Mouse (Mus musculus) limb, embryonic 13.5 days (tissue): ENCODE results near the gene Flt3. TPM values are rescaled to one million over a fixed set of nuclear protein-coding genes. Genes with fewer than 3 reads are reported as not detected.

Source experiments
- ATAC-seq: fragments of 200-750 bp; cut with Nextera tagmentation; 2 replicates; pipeline ENCODE4 v1.8.0; 2017; ENCODE audit warnings: low read depth, moderate number of reproducible peaks, moderate TSS enrichment; ENCODE audit not compliant: low FRiP score
- H3K27ac ChIP-seq: fragments of 300-500 bp; sonication (generic); 2 replicates; pipeline ENCODE4 v1.5.1; 2015; ENCODE audit warnings: inconsistent platforms, mild to moderate bottlenecking, moderate library complexity
- H3K27me3 ChIP-seq: fragments of 300-500 bp; sonication (generic); 2 replicates; pipeline ENCODE4 v1.6.1; 2015; ENCODE audit warnings: mild to moderate bottlenecking, inconsistent platforms
- H3K36me3 ChIP-seq: fragments of 300-500 bp; sonication (generic); 2 replicates; pipeline ENCODE4 v1.6.1; 2015; ENCODE audit warnings: inconsistent platforms, mild to moderate bottlenecking, moderate library complexity
- H3K4me1 ChIP-seq: fragments of 300-500 bp; sonication (generic); 2 replicates; pipeline ENCODE4 v1.6.1; 2015; ENCODE audit warnings: inconsistent platforms
- H3K4me2 ChIP-seq: fragments of 300-500 bp; sonication (generic); replicated peaks from 2 replicates; pipeline ENCODE4 v1.6.1; 2015; ENCODE audit warnings: inconsistent platforms, mild to moderate bottlenecking, moderate library complexity
- H3K4me3 ChIP-seq: fragments of 300-500 bp; sonication (generic); 2 replicates; pipeline ENCODE4 v1.5.1; 2015; ENCODE audit warnings: moderate library complexity, mild to moderate bottlenecking, inconsistent platforms
- H3K9ac ChIP-seq: fragments of 300-500 bp; sonication (generic); 2 replicates; pipeline ENCODE4 v1.6.1; 2015; ENCODE audit warnings: mild to moderate bottlenecking, inconsistent platforms
- H3K9me3 ChIP-seq: fragments of 300-500 bp; sonication (generic); 2 replicates; pipeline ENCODE4 v1.6.1; 2016; ENCODE audit warnings: inconsistent platforms
- WGBS: fragments of 180-500 bp; shearing (Covaris S2); methylation state at CpG from one replicate; pipeline ENCODE4 v1.1.7; 2015; 5-methylcytosine and 5-hydroxymethylcytosine counted together
- polyA plus RNA-seq: library from polyadenylated mRNA; unstranded; fragments of >200 nt; fragmentation: Nextera tagmentation; extraction: Ambion mirVana; gene quantifications from 2 replicates; pipeline ENCODE4 v1.2.1, GENCODE M21; 2015

Gene Flt3
- polyA plus RNA-seq, 1 experiment from 2014 or later: 0.17 TPM

- no peak overlapping the region for H3K9ac ChIP-seq
- H3K36me3 ChIP-seq: no peaks in the 10 kb centered on the region
- no peak overlapping the region for H3K27ac ChIP-seq
- no peak overlapping the region for H3K4me2 ChIP-seq
- no peaks in the 10 kb centered on the region for H3K9me3 ChIP-seq
- no peak for ATAC-seq
- peaks cover 13% of the 10 kb centered on the region for H3K4me1 ChIP-seq
- H3K27me3 ChIP-seq: peaks cover 49% of the 10 kb centered on the region
- no peak overlapping the region for H3K4me3 ChIP-seq
- 17% methylated on average over 5 of the region's 5 CpGs for WGBS
Observed at GRCm38 (mm10) chr5:147402505-147402904, 2.2 kb upstream of the Flt3 start.

GRCm38 (mm10) chr5:147401024-147401423, 735 bp upstream of the Flt3 start:
- Histone ChIP-seq H3K9ac (no peak overlapping the region), H3K36me3 (no peaks in the 10 kb centered on the region), H3K27ac (no peak overlapping the region), H3K4me3 (peak overlapping the region; percentile 48; the same call in 1 of the 2 replicates), H3K4me2 (peak overlapping the region; percentile 75; the same call in 1 of the 2 replicates), H3K9me3 (no peaks in the 10 kb centered on the region), H3K27me3 (peaks cover 60% of the 10 kb centered on the region), H3K4me1 (peaks cover 13% of the 10 kb centered on the region)
- no peak for ATAC-seq
- 27% methylated on average over 11 of the region's 11 CpGs for WGBS

GRCm38 (mm10) chr5:147400505-147400979, 253 bp upstream of the Flt3 start:
- H3K27me3 ChIP-seq: peaks cover 60% of the 10 kb centered on the region
- peak overlapping the region; percentile 48 for H3K4me3 ChIP-seq
- no peak overlapping the region for H3K27ac ChIP-seq
- no peaks in the 10 kb centered on the region for H3K9me3 ChIP-seq
- 2% methylated on average over 17 of the region's 17 CpGs for WGBS
- no peak for ATAC-seq
- H3K9ac ChIP-seq: peak overlapping the region; percentile 59
- H3K4me2 ChIP-seq: peak overlapping the region; percentile 75
- H3K4me1 ChIP-seq: peaks cover 13% of the 10 kb centered on the region
- H3K36me3 ChIP-seq: no peaks in the 10 kb centered on the region

- no peaks in the 10 kb centered on the region for H3K9me3 ChIP-seq
- WGBS: 23% methylated on average over 1 of the region's 1 CpGs
- peaks cover 40% of the 10 kb centered on the region for H3K27me3 ChIP-seq
- no peak overlapping the region for H3K4me2 ChIP-seq
- H3K27ac ChIP-seq: no peak overlapping the region
- no peak for ATAC-seq
- no peak overlapping the region for H3K4me3 ChIP-seq
- H3K4me1 ChIP-seq: peaks cover 4% of the 10 kb centered on the region
- H3K9ac ChIP-seq: no peak overlapping the region
- no peaks in the 10 kb centered on the region for H3K36me3 ChIP-seq
Observed at GRCm38 (mm10) chr5:147395050-147395449, 5.2 kb downstream of the Flt3 start.

GRCm38 (mm10) chr5:147392667-147393213, 7.5 kb downstream of the Flt3 start:
- Histone ChIP-seq H3K27me3 (peaks cover 17% of the 10 kb centered on the region), H3K4me2 (no peak overlapping the region), H3K27ac (no peak overlapping the region), H3K9me3 (no peaks in the 10 kb centered on the region), H3K36me3 (no peaks in the 10 kb centered on the region), H3K9ac (no peak overlapping the region), H3K4me1 (no peaks in the 10 kb centered on the region), H3K4me3 (no peak overlapping the region)
- 73% methylated on average over 12 of the region's 12 CpGs for WGBS
- ATAC-seq: no peak

- no peaks in the 10 kb centered on the region for H3K4me1 ChIP-seq
- no peak overlapping the region for H3K9ac ChIP-seq
- no peak overlapping the region for H3K27ac ChIP-seq
- no peak overlapping the region for H3K4me2 ChIP-seq
- H3K27me3 ChIP-seq: 0 out of 2 replicates have a peak, but pooled peaks cover 4% of the 10 kb centered on the region
- no peaks in the 10 kb centered on the region for H3K9me3 ChIP-seq
- no peak for ATAC-seq
- no peaks in the 10 kb centered on the region for H3K36me3 ChIP-seq
- H3K4me3 ChIP-seq: no peak overlapping the region
- 64% methylated on average over 2 of the region's 2 CpGs for WGBS
Observed at GRCm38 (mm10) chr5:147390772-147391171, 9.5 kb downstream of the Flt3 start.

GRCm38 (mm10) chr5:147389052-147389451, 11.2 kb downstream of the Flt3 start:
- Histone ChIP-seq H3K9ac (no peak overlapping the region), H3K36me3 (no peaks in the 10 kb centered on the region), H3K4me1 (no peaks in the 10 kb centered on the region), H3K27ac (no peak overlapping the region), H3K4me2 (no peak overlapping the region), H3K4me3 (no peak overlapping the region), H3K9me3 (no peaks in the 10 kb centered on the region), H3K27me3 (0 out of 2 replicates have a peak, but pooled peaks cover 4% of the 10 kb centered on the region)
- ATAC-seq: no peak
- WGBS: 87% methylated on average over 5 of the region's 5 CpGs

- Histone ChIP-seq H3K4me3 (no peak overlapping the region), H3K4me2 (no peak overlapping the region), H3K36me3 (no peaks in the 10 kb centered on the region), H3K27me3 (0 out of 2 replicates have a peak, but pooled peaks cover 4% of the 10 kb centered on the region), H3K4me1 (no peaks in the 10 kb centered on the region), H3K9ac (no peak overlapping the region), H3K9me3 (no peaks in the 10 kb centered on the region), H3K27ac (no peak overlapping the region)
- WGBS: 80% methylated on average over 9 of the region's 9 CpGs
- no peak for ATAC-seq
Observed at GRCm38 (mm10) chr5:147388376-147389008, 11.8 kb downstream of the Flt3 start.

GRCm38 (mm10) chr5:147386865-147387264, 13.4 kb downstream of the Flt3 start:
- H3K27me3 ChIP-seq: 0 out of 2 replicates have a peak, but pooled peaks cover 4% of the 10 kb centered on the region
- WGBS: 83% methylated on average over 13 of the region's 13 CpGs
- H3K4me1 ChIP-seq: no peaks in the 10 kb centered on the region
- H3K4me3 ChIP-seq: no peak overlapping the region
- no peak overlapping the region for H3K4me2 ChIP-seq
- no peak for ATAC-seq
- no peaks in the 10 kb centered on the region for H3K9me3 ChIP-seq
- H3K27ac ChIP-seq: no peak overlapping the region
- no peaks in the 10 kb centered on the region for H3K36me3 ChIP-seq
- no peak overlapping the region for H3K9ac ChIP-seq

- no peaks in the 10 kb centered on the region for H3K4me1 ChIP-seq
- 89% methylated on average over 10 of the region's 10 CpGs for WGBS
- H3K27me3 ChIP-seq: no peaks in the 10 kb centered on the region
- no peak for ATAC-seq
- H3K4me3 ChIP-seq: no peak overlapping the region
- H3K36me3 ChIP-seq: no peaks in the 10 kb centered on the region
- no peak overlapping the region for H3K4me2 ChIP-seq
- H3K27ac ChIP-seq: no peak overlapping the region
- no peaks in the 10 kb centered on the region for H3K9me3 ChIP-seq
- no peak overlapping the region for H3K9ac ChIP-seq
Observed at GRCm38 (mm10) chr5:147381396-147381795, 18.9 kb downstream of the Flt3 start.

- no peak for ATAC-seq
- H3K9ac ChIP-seq: no peak overlapping the region
- 91% methylated on average over 3 of the region's 3 CpGs for WGBS
- no peak overlapping the region for H3K4me2 ChIP-seq
- no peak overlapping the region for H3K4me3 ChIP-seq
- no peaks in the 10 kb centered on the region for H3K9me3 ChIP-seq
- no peaks in the 10 kb centered on the region for H3K27me3 ChIP-seq
- no peak overlapping the region for H3K27ac ChIP-seq
- H3K36me3 ChIP-seq: no peaks in the 10 kb centered on the region
- H3K4me1 ChIP-seq: no peaks in the 10 kb centered on the region
Observed at GRCm38 (mm10) chr5:147379481-147379880, 20.8 kb downstream of the Flt3 start.

- H3K4me2 ChIP-seq: no peak overlapping the region
- H3K27me3 ChIP-seq: peaks cover 3% of the 10 kb centered on the region; the same call in 1 of the 2 replicates
- no peaks in the 10 kb centered on the region for H3K36me3 ChIP-seq
- no peak overlapping the region for H3K27ac ChIP-seq
- no peak for ATAC-seq
- H3K4me3 ChIP-seq: no peak overlapping the region
- WGBS: 88% methylated on average over 8 of the region's 8 CpGs
- H3K4me1 ChIP-seq: no peaks in the 10 kb centered on the region
- H3K9ac ChIP-seq: no peak overlapping the region
- H3K9me3 ChIP-seq: no peaks in the 10 kb centered on the region
Observed at GRCm38 (mm10) chr5:147370276-147370675, 30.0 kb downstream of the Flt3 start.
